Mouse (Mus musculus) T-cell, adult 2 months (primary cell): ENCODE measurements around the gene Zswim1.

Experiments
- DNase-seq: peaks from one replicate; pipeline ENCODE4 v3.0.0; 2022; ENCODE audit warnings: low spot score

Gene Zswim1

DNA sequence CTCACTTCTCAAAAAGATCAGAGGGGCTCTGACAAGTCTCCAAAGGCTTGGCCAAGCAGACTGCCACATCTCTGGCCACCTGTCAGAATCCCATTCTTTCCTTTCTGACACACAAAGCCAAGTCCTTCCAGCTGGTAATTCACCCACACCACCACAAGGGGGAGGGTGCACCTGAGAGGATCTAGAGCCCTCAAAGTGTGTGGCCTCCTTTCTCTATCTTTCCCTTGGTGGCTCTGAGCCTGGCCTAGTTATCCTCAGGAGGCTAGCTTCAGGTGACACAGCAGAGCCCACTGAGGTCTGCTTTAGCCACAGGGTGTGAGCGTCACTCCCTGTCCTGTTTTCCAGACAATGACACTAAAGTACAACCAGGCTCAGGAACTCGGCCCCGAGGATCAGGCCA lies 29.2 kb upstream of the Zswim1 start:
- peak; percentile 56 for DNase-seq

DNA sequence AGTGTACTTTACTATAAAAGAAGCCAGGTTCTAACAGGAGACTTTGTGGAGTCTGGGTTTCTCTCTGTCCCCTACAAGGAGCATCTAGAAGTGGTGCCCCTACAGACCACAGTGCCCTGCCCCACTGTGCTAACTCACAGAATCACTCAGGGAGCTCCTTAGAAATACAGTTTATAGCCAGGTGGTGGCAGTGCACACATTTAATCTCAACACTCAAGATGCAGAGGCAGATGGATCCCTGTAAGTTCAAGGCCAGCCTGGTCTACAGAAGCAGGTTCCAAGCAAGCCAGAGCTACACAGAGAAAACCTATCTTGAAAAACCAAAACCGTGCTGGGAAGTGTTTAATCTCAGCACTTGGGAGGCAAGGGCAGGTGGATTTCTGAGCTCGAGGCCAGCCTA lies 28.7 kb upstream of the Zswim1 start:
- DNase-seq: peak; percentile 18

DNA sequence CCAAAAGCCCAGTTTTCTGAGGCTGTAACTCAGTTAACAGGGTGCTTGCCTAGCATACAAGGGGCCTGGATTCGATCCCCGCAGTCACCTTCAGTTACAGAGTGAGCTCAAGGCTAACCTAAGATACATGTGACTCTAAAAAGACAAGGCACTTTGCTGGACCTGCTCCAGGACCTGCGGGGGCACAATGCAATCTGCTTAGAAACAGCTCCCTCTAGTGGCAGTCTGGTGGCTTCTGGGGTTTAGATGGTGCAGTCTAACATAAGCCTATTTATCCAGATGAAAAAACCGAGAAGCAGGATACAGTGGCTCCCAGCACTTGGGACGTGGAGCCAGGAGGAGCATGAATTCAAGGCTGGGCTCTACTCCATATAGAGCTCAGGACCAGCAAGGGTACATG lies 28.2 kb upstream of the Zswim1 start:
- peak; percentile 75 for DNase-seq

DNA sequence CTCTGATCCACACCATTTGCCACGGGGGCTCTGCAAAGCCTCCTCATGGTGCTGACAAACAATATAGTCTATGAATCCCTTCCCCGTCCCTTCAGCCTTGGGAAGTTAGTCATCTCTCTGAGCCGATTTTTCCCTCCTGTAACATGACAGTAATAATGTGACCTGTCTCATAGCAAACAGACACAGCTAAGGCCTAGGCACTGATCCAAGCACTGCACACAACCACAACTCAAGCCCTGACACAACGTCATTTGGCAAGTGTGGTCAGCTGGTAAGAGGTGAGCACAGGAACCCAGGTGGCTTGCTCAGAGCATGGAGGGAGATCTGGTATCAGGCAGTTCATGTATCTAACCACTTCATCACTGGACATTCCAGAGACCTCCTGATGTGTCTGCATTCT lies 26.6 kb upstream of the Zswim1 start:
- no peak for DNase-seq

DNA sequence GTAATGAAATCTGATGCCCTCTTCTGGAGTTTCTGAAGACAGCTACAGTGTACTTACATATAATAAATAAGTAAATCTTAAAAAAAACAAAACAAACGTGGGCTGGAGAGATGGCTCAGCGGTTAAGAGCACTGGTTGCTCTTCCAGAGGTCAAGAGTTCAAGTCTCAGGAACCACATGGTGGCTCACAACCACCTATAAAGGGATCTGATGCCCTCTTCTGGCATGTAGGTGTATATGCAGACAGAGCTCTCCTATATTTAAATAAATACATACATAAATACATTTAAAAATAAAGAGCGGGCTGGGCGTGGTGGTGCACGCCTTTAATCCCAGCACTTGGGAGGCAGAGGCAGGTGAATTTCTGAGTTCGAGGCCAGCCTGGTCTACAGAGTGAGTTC lies 23.9 kb upstream of the Zswim1 start:
- peak; percentile 25 for DNase-seq

DNA sequence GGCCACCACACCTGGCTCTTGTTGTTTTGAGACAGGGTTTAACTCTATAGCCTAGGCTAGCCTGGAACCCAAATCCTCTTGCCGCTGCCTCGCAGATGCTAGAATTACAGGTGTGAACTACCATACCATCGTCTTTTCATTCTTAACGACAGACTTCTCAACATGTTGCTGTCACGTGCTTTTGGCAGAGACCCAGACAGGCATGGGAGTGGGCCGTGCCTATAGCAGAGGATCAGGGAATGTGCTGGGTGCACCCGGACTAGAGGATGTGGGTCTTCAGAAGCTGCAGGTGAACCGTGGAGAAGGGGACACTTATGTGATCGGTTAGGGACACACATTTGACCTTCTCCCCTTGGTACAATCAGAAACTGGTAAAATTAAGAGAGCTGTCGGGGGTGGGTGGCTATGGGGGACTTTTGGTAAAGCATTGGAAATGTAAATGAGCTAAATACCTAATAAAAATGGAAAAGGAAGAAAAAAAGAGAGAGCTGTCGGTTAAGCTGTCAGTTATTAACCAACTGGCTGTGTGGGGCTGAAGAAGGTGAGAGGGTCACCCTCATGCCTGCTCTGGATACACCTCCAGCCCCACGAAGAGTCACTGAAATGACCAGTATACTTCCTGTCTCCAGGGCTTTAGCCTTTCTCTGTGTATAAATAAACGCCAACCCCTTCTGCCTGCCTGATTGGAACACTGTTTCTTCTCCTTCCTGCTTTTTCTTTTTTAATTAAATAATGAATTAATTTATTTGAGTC lies 22.1 kb upstream of the Zswim1 start:
- DNase-seq: no peak

DNA sequence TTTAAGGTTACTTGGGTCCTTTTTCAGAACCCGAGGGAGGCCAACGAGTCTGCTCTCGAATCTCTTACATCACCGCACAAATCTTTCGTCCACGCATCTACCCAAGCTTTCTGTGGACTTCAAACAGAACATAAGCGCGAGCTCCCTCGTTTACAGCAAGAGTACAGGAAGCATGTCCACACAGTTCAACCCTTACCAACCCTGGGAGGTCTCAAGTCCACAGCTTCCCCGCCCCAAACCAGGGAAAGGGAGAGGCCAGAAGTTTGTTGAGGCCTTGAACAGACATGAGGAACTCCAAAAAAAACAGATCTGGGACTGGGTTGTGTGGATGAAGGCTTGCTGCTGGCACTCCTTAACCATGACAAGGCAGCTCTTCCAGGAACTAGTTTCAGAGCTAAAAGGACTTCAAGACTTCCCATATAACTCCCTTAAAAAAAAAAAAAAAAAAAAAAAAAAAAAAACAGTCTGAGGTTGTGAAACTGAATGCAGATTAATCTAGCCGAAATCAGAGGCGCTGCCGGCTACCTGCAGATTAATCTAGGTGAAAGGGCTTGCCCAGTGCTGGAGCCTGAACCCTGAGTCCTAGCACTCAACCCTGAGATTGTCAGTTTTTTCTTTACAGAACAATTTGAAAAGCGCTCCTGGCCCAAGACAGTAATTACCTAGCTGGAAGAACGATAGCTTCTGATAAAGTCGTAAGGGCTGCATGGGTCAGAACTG lies 19.1 kb upstream of the Zswim1 start:
- no peak for DNase-seq

DNA sequence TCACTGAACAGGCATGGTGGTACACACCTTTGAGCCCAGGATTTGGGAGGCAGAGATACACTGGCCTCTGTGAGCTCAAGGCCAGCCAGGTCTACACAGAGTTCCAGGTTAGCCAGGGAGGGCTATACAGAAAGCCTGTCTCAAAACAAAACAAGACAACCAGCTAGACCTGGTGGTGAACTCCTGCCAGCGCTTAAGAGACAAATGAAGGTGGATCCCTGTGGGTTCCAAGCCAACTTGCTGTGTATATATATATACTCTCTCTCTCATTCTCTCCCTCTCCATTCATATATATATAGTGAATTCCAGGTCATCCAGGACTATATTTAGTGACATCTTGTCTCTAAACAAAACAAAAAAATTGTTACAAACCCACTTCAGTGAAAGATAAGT lies 18.6 kb upstream of the Zswim1 start:
- no peak for DNase-seq

DNA sequence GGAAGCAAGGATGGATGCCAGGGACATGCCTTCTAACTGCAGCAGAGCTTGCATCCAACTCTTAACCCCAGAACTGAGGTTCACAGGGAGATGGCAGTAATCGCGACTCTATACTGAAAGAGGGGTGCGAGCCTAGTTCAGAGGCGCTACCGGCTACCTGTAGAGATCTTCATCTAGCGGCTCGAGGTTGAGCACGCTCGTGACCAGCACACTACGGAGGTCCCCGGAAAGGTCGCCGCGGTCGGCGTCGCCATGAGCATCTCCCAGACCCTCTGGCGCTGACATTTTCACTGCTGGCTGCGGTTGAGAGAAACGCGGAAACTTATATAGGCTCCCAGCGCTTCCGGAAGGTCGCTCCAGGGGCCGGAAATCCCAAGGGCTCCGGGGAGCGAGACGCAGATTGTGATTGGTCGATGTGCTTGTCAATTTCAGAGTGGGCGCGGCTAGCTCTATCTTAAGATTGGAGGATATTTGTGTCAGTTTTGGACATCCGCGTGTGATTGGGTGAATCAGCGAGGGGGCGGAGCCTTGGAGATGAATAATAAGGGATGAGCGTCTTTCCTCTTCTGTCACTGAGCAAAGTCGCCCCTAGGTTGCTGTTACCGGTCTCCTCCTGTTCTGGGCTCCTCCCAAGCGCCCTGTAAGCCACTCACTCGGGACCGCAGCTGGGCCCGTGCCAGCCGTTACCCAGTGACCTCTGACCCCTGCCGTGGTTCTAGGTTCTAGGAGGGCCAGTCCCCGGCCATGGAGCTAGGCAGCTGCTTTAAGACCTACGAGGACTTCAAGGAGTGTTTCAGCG lies 17.8 kb upstream of the Zswim1 start, which contains the start of the genes Acot8 and Zswim3:
Acot8 (minus strand) TSS at position 350 of the 799 bp plus-strand sequence.
Zswim3 (plus strand) TSS at position 566 of the 799 bp plus-strand sequence.
- DNase-seq: peak; percentile 98

DNA sequence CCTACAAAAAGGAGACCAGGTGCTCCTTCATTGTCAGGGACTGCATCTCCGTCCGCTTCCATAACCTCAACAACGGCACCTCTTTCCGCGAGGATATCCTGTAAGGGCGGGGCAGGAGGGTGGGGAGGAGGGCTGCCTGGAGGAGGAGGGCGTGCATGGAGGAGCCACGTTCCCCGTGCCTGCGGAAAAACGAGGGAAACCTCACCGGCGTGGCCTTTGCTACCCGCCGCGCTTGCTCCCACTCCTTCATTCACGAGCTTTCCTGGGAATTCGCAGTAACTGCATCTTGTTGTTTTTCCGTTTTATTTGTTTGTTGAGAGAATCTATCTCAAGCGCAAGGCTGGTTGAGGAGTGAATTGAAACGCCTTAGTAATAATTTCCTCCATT lies 17.2 kb upstream of the Zswim1 start:
- no peak for DNase-seq

DNA sequence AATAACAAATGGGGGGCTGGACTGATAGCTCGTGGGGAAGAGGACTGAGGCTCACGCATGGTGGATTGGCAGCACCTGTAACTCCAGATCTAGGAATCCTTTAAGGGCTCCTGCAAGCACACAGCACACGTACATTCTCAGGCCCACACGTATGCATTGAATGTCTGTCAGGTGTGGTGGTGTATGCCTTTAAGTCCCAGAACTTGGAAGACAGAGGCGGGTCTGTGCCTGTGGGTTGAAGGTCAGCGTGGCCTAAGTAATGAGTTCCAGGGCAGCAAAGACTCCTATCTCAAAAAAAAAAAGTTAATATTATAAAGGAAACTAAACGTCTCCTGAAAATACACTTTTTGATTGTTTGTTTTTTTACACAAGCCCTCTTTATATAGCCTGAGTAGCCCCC lies 15.9 kb upstream of the Zswim1 start:
- no peak for DNase-seq

DNA sequence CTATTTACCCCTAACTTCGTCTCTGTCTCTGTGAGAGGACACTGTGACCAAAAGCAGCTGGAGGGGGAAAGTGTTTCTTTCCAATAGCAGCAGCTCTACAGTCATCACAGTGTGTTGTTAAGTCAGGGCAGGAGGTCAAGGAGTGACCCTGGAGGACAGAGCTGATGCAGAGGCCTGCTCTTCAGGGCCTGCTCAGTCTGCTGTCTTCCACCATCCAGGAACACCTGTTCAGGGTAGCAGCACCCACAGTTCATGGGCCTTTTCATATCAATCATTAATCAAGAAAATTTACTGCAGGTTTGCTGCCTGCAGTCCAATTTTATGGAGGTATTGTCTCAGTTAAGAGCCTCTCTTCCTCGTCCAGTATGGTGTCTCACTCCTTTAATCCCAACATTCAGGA lies 8.9 kb upstream of the Zswim1 start:
- no peak for DNase-seq

DNA sequence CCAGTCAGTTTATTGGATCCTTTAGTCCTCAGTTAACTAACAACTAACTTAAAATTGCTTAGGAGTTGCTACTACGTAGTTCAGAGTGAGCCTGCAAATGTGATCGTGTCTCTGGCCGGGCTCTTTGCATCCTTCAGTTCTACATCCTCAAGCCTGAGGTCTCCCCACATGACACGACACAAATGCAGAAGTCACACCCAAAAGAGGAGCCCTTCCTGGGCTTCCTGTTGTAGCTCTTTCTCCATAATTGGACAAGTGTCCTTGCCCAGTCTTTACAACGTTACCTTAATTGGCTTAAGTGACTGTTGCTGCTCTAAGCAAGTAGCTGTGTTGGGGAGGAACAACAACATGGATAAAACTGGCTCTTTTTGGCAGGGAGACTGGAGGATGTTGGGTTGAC lies 7.1 kb upstream of the Zswim1 start:
- DNase-seq: no peak

DNA sequence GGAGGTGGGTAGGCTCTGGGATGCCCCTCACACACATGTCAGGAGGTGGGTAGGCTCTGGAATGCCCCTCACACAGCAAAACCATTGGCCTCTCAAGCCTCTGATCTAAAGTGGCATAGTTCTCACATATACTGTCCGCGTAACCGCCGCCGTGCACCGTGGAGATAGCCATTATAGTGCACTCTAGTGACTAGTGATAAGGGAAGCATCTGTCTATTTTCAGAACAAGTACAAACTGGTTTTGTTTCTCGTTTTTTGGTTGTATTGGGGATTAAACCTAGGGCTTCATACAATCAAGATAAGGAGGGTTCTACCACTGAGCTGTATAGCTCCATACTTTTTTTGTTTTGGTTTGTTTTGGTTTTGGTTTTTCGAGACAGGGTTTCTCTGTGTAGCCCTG lies 6.7 kb upstream of the Zswim1 start:
- no peak for DNase-seq

DNA sequence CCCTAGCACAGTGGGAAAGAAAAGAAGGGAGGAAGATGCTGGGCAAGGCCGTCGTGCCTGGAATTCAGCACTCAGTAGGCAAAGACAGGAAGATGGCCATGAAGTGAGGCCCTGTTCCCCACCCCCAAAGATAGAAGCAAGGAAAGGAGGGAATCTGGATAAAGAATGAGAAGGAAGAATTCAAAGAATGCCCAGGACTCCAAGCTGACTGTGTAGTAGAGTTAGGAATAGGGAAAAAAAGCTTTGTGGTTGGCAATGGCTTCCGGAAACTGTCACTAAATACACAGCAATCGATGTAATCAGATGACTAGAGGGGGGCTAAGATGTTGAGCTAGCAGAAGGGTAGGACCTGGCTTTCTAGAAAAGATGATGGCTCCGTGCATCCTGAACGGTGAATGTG lies 5.3 kb upstream of the Zswim1 start:
- no peak for DNase-seq

DNA sequence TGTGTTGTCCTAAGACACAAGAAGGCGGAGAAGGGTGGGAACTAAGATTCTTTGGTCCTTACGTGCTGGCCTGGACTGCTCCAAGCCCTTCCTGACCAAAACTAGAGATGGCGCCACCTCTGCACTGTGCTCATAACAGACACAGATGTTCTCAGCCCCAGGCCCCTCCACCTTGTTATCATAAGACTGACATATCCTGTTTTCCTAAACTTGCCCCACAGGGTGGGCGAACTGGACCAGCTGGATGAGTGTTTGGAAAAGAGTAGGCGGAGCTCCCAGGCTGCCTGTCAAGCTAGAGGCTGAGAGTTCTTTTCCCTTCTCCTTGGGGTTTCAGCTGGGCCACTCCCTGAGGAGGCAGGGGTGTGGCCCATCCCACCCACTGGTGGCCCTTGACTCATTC lies 4.8 kb upstream of the Zswim1 start:
- no peak for DNase-seq

DNA sequence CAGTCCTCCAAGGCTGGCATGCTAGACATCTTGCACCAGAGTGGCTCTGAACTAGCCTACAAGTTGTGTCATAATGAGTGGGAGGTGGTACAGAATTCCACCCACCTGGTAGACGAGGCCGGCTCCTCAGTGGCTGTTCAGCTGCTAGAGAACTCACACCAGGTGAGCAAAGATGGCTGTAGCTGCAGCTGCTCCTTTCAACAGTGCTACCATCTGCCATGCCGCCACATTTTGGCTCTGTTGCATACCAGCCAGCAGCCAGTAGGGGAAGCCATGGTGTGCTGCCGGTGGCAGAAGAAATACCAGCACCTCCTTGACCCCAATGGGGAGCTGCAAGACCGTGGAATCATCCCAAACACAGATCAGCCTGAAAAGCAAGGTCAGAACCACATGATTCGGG lies 1.4 kb upstream of the Zswim1 start:
- DNase-seq: no peak

DNA sequence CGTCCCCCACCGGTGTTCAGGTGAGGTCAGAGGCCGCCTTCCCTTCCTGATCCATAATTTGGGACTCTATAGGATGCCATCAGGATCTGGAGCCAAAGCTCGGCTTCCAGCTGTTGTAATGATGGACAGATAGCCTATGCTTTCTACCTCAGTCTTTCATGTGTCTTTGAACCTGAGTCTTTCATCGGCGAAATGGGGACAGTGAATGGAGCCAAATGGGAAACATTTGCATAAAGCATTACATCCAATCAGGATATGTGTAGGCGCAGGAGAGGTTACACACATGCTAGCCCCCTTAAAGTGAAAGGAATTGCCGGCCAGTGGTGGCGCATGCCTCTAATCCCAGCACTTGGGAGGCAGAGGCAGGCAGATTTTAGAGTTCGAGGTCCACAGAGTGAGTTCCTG lies 697 bp downstream of the Zswim1 start:
- no peak for DNase-seq

DNA sequence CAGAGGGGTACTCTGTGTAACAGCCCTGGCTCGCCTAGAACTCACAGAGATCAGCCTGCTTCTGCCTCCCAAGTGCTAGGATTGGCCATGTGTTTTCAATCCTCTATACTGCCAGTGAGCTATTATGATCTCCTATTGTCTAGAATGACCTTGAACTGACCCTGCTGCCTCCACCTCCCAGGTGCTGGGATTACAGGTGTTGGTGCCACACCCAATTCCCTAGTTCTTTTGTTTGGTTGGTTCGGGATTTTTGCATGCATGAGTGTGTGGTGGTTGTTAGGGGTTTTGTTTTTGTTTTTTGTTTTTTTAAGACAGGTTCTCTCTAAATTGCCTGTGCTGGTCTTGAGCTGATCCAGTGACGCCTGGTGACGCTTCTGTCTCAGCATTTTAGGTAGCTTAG lies 1.5 kb downstream of the Zswim1 start:
- DNase-seq: peak; percentile 25

DNA sequence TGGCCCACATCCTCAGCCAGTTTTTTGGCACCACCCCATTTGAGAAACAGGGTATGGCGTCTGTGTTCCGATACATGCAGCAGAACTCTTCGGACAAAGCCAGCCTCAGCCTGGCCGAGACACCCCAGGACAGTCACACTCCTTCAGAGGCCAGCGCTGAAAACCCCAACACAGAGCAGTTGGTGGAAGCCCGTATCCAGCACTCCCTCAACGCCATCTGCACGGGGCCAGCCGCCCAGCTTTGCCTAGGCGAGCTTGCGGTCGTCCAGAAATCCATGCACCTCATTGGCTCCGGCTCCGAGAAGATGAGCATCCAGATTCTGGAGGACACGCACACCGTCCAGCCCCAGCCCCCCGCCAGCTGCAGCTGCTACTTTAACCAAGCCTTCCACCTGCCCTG lies 3.0 kb downstream of the Zswim1 start:
- no peak for DNase-seq

DNA sequence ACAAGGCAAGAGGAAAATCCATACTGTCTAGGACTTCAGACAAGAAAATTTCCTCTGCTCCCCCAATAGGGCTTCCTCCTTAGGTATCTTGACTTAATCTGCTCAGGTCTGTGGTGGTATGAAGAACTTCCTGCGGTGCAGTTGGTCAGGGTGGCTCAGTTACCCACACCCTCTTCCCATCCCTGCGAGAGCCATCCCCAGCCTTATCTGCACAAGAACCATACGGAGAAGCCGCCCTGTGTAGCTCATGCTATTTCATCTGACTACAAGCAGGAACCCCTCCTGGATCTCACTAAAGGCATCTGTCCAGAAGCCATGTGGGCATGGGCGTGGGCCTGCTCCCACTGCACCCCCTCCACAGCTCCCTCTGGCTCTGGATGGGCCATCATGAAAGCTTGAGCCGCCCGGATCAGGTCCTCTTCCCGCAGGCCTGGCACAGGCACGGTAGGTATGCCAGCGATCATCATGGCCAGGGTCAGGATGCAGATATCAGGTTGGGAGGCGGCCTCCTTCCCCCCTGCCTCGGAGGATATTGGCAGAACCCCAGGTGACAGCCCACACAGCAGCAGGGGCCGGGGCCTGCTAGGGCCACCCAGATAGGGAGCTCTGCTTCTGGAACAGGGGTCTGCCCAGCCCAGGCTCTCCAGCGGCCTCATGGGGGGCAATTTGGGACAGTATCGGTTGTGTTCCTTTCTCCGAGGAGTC lies 4.8 kb downstream of the Zswim1 start:
- no peak for DNase-seq

DNA sequence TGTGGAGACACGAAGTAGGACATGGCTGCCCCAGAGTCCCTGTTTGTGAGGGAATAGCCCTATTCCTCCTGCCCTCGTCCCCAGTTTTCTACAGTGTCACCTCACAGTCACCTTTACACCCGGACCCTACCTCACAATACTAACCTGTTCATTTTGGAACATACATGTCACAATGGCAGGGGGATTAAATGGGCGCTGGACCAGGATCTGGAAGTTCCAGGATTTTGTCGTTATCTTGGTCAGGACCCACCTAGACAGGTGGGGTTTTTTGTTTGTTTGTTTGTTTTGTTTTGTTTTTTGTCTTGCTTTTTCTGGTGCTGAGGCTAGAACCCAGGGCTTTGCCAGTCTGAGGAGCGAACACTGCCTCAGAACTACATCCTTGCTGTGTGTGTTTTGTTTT lies 6.0 kb downstream of the Zswim1 start, which contains the start of gene Spata25:
Spata25 (minus strand) TSS at position 101 of the 400 bp plus-strand sequence.
- DNase-seq: no peak
